Mouse (Mus musculus): ENCODE data around the gene Derl3. TPM values are rescaled to one million over a fixed set of nuclear protein-coding genes. Genes with fewer than 3 reads are reported as not detected.
"Not testable (repeated sequence)": the region's sequence is repeated elsewhere in the genome, so short reads cannot be mapped to it uniquely, and the experiment has no call there.

Gene Derl3
- total RNA-seq, 2 experiments from 2014 or later = 1.5 to 3.0 TPM

DNA sequence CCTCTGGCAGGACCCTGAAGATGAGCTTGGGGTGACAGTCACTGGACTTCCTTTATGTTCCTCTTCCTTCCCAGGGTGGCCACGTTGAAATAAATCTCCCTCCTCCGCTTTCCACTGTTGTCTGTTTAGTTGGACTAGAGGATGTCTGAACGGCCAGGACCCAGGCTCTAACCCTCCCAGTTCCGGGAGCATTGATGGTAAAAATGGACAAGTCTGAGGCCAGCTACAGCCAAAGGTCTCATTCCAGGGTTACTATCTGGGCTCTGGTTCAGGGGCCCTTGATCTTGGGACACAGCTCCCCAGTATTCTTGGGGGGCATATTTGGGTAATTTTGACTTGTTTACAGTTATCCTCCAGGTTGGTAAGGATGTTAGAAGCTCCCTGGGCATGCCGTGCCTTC, 31.6 kb upstream of the Derl3 start:
- intact Hi-C loops (cut with DNase I) = no loop called here
- DNase-seq (ENCODE audit: extremely low spot score in 1 of 2, low spot score in 2 of 2) = no peak

DNA sequence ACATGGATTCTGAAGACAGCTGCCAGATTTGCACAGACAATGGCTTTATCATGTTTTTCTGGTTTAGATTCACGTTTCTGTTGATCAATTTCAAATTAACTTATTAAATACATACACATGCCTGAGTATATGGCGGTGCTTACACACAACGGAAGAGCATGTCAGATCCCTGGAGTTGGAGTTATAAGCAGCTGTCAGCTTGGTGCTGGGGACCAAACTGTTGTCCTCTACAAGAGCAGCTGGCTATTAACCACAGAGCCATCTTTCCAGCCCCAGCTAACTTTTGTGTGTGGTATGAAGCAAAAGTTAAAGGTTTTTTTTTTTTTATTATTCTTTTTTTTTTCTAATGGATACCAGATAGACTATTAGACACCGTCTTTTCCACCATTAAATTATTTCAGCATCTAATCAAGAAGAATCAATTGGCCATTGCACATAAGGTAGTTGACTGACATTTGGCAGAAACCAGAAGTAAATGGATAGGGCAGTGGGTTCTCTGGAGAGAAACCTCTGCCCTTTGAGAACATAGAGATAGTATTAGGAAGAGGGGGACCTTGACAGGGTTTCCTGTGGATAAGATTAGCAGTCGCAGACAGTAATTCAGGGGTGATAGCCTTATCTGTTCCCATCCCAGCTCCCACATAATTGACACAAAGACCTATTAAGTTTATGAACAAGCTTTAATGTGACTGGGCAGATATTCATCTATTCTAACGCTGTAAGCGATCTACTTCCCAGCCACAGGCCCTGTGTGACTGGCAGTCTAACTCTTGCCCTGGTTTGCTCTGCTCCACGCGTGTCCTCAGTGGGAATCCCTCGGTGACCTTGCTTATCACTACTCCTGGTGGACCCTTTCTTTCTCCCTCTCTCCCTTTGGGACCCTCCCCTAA, 20.9 kb upstream of the Derl3 start:
- no peak for DNase-seq (ENCODE audit: extremely low spot score in 1 of 2, low spot score in 2 of 2)
- intact Hi-C loops (cut with DNase I) = no loop called here

DNA sequence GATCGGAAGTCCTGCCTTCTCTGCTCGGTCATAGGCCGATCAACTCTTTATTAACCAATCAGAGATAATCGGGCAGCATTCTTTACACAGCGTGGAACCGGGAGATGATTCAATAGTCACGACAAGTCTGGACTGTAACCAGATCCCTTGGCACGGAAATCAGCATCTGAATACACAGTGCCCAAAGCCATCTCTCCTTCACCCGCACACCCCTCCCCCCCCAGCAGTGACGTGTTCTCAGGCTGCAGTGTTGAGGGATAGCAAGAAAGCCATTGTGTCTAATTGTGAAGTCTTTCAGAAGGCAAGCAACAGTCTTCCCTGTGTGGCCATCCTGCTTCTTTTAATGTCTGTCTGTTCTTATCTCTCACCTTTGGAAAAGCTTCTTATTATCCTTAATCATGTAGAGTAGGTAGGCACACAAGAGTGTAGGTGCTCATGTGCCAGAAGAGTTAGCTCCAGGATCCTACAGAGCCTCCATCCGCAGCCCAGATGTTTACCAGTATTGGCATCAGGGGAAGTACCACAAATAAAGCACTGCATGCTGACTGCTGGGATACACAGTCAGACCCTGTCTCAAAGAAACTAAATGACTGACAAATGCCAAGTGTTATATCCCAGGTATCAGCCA, 20.2 kb upstream of the Derl3 start:
- intact Hi-C loops (cut with DNase I) = no loop called here

DNA sequence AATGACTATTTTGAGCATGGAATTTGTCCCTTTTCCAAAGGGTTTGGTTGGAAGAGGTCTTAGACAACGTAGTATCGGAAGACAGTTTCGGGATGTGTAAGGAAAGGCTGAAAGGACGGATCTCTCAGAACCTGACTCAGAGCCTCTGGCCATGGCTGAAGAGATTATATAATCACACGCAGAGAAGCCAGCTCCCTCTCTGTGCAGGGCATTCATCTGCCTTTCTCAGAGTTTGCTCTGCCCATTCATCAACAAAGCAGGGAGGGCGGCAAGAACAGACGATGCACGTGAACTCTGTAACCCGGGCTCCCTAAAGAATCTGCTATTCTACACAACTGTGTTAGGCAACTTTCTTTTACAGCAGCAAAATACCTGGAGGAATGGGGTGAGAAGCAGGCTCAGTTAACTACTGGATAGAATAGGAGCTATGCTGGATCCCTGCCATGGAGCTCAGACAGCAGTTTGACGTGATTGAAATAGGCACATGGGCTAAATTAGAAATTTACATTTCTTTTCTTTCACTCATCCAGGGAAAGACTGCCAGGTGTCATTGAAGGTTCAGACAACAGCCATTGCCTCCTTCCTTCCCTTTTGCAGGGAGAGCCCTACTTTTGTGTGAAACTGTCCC, 19.6 kb upstream of the Derl3 start:
- intact Hi-C loops (cut with DNase I) = no loop called here
- no peak for DNase-seq (ENCODE audit: extremely low spot score in 1 of 2, low spot score in 2 of 2)

More for the DNA sequence above, 20.2 kb upstream of the Derl3 start:
- DNase-seq (ENCODE audit: extremely low spot score in 1 of 2, low spot score in 2 of 2) = peak; percentile 86 to 88

DNA sequence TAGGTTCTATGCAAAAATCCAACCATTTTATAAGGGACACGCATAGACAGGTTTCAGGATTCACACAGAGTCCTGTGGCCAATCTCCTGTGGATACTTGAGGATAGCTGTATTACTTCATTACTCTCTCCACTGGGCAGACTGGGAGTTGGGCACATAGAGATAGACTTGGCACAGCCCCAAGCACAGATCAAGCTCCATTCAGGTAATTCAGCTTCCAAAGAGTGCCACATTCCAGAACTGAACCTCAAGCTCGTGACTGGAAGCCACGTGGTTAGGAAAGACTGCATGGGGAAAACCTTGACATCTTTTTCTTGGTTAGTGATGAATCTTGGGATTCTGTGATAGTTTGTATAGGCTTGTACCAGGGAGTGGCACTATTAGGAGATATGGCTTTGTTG, 14.4 kb upstream of the Derl3 start:
- no peak for DNase-seq (ENCODE audit: extremely low spot score in 1 of 2, low spot score in 2 of 2)
- intact Hi-C loops (cut with DNase I) = no loop called here

DNA sequence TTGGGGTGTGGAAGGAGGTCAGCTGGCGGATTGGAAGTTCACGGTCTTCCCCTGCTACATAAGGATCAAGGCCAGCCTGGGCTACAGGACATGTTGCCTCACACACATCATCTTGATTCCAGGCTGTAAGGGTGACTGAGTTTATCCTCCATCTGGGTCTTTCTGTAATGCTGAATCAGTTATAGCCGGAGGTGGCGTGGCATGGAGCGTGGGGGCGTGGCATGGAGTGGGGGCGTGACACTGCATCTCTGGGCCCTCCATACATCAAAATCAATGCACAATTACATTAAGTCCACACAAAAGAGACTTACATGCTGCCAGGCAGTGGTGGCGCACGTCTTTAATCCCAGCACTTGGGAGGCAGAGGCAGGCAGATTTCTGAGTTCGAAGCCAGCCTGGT, 12.9 kb upstream of the Derl3 start:
- intact Hi-C loops (cut with DNase I) = no loop called here

DNA sequence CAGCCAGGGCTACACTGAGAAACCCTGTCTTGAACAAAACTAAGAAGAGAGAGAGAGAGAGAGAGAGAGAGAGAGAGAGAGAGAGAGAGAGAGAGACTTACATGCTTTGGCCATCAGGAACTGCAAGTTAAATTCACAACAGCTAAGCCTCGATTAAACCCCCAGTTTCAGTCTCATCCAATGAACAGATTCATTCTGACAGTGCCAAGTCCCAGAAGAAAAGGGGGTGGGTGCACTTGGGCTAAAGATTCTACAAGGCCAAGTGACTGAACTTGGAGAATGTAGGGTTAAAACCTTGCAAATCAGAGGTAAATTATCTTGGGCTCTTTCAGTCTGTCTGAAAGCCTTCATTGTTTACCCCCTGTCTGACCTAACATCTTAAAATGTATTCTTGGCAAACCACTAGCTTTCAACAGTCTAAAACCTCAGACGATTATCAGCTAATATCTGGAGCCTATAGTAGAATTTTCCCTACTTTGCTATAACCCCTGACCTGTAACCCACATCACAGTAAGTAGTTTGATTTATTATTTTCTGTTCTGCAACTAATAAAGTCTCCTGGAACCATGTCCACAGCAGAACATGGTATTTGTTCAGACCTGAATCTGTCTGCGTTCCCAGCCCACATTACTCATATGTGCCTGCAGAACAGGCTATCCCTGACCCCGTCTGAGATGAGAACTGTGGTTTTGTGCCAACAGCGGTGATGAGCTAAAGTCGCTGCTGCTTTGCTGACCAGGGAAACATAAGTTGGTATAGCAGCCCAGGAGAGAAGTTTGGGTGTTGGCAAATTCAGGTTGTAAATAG, 12.2 kb upstream of the Derl3 start:
- intact Hi-C loops (cut with DNase I) = no loop called here
- no peak for DNase-seq (ENCODE audit: extremely low spot score in 1 of 2, low spot score in 2 of 2)

More for the DNA sequence above, 12.9 kb upstream of the Derl3 start:
- DNase-seq (ENCODE audit: extremely low spot score in 1 of 2, low spot score in 2 of 2) = no peak

DNA sequence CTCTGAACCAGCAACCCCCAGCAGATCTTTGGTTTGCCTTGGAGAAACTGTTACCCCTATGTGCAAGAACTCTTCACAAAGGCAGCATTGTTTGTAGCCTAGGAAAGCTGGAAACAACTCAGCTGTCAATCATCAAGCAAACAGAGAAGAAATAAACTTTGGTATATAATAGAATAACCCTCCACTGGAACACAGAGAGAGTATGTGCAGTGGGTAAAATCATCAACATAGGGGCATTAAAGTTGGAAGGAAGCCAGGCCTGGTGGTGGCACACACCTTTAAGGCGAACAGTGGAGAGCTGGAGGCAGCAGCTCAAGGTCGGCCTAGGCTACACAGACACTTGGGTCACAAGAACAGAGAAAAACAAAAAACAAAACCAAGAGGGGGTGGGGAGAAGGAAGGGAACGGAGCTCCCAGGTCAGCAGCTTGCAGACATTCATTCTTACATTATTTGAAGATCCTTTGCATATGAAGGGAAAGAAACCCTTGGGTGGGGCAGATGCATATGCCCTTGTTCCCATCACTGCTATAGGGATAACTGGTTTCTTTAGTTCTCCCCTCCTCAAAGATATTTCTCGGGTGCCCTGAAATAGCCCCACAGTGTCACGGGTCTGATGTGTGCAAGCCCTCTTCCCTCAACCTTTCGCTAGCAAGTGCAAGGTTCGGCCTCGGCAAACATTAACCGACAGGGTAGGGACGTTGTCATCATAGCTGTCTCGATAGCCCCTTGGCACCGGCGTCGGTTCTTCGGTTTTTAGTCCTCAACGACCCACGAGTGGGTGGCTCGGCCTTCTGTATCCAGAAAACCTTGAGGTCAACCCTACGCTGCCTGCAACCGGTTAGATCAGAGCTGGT, 11.4 kb upstream of the Derl3 start:
- intact Hi-C loops (cut with DNase I) = no loop called here

DNA sequence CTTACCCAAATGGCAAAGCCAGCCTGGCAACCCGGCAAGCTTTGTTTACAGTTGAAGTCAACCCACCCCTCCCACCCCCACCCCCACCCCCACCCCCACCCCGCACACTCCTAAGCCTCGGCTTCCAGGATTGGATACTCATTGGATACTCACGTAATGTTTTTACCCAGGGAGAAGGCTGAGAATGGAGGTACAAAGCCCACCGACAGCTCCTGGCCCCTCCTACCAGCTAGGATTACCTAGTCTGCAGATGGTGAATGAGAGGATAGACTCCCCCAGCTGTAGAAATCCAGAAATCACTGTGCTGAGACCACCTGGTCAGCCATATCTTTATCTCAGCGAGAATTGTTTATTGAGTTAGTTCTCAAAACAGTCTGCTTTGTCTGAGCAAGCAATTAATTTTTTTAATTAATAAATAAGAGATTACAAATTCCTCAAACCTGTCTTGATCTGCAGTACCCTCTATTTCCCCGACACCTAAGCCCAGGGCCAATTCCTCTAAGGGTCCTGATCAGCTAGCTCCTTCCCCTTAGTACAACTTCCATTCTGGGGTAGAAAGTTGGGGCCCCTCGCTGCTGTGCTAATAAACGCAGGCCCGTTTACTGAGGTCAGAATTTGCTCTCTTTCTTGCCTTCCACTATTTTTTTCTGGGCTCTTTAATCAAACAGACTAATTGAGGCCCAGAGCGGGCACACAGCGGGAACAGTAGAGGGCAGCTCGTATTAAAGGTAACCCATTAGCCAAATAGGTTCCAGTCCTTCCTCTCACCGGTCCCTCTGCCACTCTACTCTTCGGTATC, 10.6 kb upstream of the Derl3 start:
- no peak for DNase-seq (ENCODE audit: extremely low spot score in 1 of 2, low spot score in 2 of 2)
- intact Hi-C loops (cut with DNase I) = no loop called here

More for the DNA sequence above, 11.4 kb upstream of the Derl3 start:
- DNase-seq (ENCODE audit: extremely low spot score in 1 of 2, low spot score in 2 of 2) = no peak

DNA sequence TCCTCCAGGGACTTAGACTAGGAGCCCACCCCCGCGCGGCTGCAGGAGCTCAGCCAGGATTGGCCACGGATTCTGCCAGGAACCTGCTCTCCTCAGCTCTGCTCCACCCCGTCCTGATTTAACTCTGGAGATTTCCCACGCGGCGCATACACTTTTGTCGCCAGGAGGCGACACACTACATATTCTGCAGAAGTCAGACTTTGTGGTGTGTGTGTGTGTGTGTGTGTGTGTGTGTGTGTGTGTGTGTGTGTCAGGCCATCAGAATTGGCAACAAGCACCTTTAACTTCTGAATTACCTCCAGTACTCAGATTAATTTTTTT, 10.0 kb upstream of the Derl3 start:
- peak; percentile 81 to 90 for DNase-seq (ENCODE audit: extremely low spot score in 1 of 2, low spot score in 2 of 2)
- intact Hi-C loops (cut with DNase I) = no loop called here

DNA sequence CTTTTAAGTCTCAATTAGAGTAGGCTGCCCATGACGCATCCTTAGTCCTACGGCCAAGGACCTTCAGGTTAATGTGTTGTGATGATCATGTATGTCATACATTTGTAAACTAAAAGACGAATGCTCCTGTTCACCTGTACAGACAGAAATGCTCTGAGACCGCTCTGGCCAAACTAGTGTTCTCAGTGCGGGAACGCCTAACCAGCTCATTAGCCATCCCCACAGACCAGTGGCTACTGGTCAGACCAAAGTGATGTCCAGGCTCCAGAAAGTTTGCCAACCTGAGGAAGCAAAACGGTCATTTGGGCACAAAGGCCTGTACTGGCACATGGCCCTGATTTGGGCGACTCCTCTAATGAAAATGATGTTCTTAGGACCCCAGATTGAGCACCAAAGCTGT, 8.5 kb upstream of the Derl3 start:
- no peak for DNase-seq (ENCODE audit: extremely low spot score in 1 of 2, low spot score in 2 of 2)
- intact Hi-C loops (cut with DNase I) = no loop called here

DNA sequence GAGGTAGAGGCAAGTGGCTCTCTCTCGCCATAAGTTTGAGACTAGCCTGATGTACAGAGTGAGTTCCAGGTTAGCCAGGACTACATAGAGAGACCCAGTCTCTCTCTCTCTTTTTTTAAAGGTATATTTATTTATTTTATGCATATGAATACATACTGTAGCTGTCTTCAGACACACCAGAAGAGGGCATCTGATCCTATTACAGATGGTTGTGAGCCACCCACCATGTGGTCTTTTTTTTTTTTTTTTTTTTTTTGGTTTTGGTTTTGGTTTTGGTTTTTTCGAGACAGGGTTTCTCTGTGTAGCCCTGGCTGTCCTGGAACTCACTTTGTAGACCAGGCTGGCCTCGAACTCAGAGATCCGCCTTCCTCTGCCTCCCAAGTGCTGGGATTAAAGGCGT, 5.7 kb upstream of the Derl3 start:
- DNase-seq (ENCODE audit: extremely low spot score in 1 of 2, low spot score in 2 of 2); intact Hi-C loops (cut with DNase I): not testable (repeated sequence)

DNA sequence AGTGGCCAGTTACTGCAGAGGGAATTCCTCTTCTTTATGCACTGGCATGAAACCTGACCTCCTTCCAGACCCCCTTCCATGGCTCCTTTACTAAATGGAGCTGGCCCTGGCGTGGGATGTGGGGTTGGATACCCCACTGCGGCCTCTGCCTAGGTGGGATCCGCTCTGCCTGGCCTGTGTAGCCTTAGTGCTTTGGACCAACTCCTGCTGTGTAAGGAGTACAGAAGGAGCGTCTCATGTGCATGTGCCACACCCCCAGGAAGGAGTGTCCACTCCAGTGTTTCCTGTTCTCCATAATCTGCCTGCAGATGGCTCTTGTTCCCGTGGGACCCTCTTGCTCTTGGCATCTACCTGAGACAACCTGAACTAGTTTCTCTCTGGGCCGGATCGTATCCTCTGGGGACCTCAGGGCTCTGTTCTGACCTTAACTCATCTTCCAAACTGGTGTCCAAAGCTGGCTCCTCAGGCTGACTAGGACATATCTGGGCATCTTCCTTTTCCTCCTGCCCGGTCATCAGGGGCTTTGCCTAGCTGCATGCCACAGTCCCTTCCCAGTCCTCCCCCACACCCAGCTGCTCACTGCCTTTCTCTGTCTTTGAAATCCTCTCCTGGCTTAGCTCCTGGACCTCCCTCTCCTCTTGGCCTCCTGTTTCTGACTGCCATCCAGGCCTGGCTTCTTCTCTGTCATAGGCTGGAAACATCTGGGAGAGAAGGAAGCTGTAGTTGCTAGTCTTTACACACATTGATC, 3.6 kb upstream of the Derl3 start:
- intact Hi-C loops (cut with DNase I) = no loop called here
- DNase-seq (ENCODE audit: extremely low spot score in 1 of 2, low spot score in 2 of 2) = no peak

DNA sequence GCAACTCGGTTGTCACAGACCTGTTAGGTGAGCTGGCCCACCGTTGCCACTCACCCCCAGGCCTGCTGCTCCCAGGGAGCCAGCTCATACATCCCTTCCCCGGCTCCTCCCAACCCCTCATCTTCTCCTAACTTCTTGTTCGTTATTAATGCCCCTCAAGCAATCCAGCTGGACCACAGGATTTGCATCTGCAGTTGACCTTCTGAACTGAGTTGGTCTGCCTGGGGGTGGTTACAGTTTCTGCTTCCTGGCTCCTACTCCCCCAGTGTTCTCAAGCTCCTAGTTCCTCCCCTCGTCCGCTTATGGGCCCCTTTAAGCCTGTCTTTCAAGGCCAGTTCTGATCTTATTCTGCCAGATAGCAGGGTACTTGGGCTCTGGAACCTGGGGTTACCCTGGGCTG, 1.4 kb downstream of the Derl3 start:
- intact Hi-C loops (cut with DNase I) = no loop called here
- no peak for DNase-seq (ENCODE audit: extremely low spot score in 1 of 2, low spot score in 2 of 2)

DNA sequence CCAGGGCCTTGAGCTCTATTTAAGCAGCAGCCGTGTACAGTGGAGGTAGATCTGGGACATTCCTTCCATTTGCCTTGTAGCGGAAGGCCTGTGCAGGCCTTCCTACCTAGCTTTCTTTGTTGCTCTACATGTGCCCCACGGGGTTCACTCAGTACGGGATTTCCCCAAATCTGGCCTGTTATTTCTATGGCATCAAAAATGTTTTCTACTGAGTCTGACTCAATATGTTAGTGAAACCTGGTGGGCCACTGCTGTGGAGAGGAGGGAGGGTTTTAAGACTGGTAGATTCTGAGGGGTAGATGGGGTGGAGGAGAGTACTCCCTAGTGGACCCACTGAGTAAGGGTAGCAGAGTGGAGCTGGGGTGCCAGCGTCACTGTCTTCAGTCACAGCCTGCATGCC, 2.5 kb downstream of the Derl3 start:
- DNase-seq (ENCODE audit: extremely low spot score in 1 of 2, low spot score in 2 of 2) = no peak
- intact Hi-C loops (cut with DNase I) = loop anchor here (5.0 kb wide), 1 partner anchor 57 kb away; the partner anchor contains the start of gene Gm5134

DNA sequence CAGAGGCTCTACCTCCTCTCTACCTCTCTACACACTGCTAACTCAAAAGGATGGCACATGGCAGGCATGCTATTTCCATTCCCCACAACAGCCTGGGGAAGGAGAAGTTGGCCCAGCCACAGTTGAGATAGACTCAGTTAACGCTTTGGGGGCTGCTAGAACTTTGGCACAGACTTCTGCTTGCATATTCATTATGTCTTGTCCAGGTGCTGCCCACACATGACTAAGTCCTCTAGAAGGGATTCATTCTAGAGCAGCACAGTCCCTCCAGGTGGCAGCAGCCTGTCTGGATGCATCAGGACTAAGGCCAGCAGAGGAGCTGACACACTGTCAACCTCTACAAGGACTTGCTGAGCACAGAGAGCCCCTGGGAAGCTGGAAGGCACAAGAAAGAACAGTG, 3.0 kb downstream of the Derl3 start:
- intact Hi-C loops (cut with DNase I) = loop anchor here (5.0 kb wide), 1 partner anchor 56 kb away; the partner anchor contains the start of gene Gm5134
- peak in 1 of 2 experiments; percentile 49 for DNase-seq (ENCODE audit: extremely low spot score in 1 of 2, low spot score in 2 of 2)

DNA sequence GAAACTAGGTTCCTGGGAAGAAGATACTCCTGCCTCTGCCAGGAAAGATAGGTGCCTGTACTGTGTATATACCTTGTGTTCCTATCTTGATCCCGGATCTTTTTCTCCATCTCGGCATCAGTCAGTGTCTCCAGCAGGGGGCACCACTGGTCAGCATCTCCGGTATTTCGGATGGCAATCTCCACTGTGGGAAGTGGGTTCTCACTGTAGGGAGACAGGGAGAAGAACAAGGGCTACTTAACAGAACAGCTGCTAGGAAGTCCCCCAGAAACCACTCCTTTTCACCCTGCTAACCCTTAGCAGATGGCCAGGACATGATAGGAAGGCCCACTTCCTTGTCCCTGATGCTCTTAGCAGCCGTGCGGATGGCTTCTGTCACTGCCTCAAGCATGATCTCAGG, 4.2 kb downstream of the Derl3 start:
- peak; percentile 59 to 84 for DNase-seq (ENCODE audit: extremely low spot score in 1 of 2, low spot score in 2 of 2)
- intact Hi-C loops (cut with DNase I) = loop anchor here (5.0 kb wide), 1 partner anchor 55 kb away; the partner anchor contains the start of gene Gm5134

All from left cerebral cortex, postnatal 10 days (tissue).